Mouse (Mus musculus): ENCODE results near the gene Zfp60. TPM values are rescaled to one million over a fixed set of nuclear protein-coding genes. Genes with fewer than 3 reads are reported as not detected.
A peak's percentile ranks its signal among the peaks of the same experiment; 100 is the strongest.

The Zfp60 gene
- 24.3 and 25.0 TPM in 2 replicates for polyA plus RNA-seq (2015; fragmentation: Nextera tagmentation; extraction: Ambion mirVana)

- Histone ChIP-seq H3K4me1 (replicated peaks) (0 out of 2 replicates have a peak, but pooled peaks cover 7% of the 10 kb centered on the region), H3K9me3 (no peaks in the 10 kb centered on the region), H3K27ac (peak within 1 kb of the TSS; percentile 93), H3K27me3 (replicated peaks) (no peaks in the 10 kb centered on the region), H3K9ac (peak within 1 kb of the TSS; percentile 80), H3K4me2 (replicated peaks) (peak within 1 kb of the TSS; percentile 60), H3K36me3 (no peaks in the 10 kb centered on the region), H3K4me3 (replicated peaks) (peak within 1 kb of the TSS; percentile 70)
- under 1% methylated on average over 35 of the region's 35 CpGs for WGBS
- ATAC-seq = peak; percentile 97
These were observed at the start of gene Zfp60 for GRCm38 (mm10) chr7:27731281-27731883. Gene Zfp60 (plus strand): TSS chr7:27731389.

GRCm38 (mm10) chr7:27683218-27683617 is 48.0 kb upstream of the Zfp60 start:
- H3K36me3 ChIP-seq = no peaks in the 10 kb centered on the region
- no peak overlapping the region for H3K9ac ChIP-seq
- no peak overlapping the region for H3K4me3 ChIP-seq (replicated peaks)
- H3K4me2 ChIP-seq (replicated peaks) = no peak overlapping the region
- H3K4me1 ChIP-seq (replicated peaks) = peaks cover 2% of the 10 kb centered on the region
- no peaks in the 10 kb centered on the region for H3K27me3 ChIP-seq (replicated peaks)
- no peak for ATAC-seq
- WGBS = 38% methylated on average over 2 of the region's 2 CpGs
- H3K9me3 ChIP-seq = no peaks in the 10 kb centered on the region
- H3K27ac ChIP-seq = no peak overlapping the region

GRCm38 (mm10) chr7:27685220-27685619 is 46.0 kb upstream of the Zfp60 start:
- no peak overlapping the region for H3K27ac ChIP-seq
- no peak overlapping the region for H3K4me2 ChIP-seq (replicated peaks)
- H3K4me3 ChIP-seq (replicated peaks) = no peak overlapping the region
- H3K9me3 ChIP-seq = no peaks in the 10 kb centered on the region
- H3K4me1 ChIP-seq (replicated peaks) = peaks cover 9% of the 10 kb centered on the region
- no peak overlapping the region for H3K9ac ChIP-seq
- no peaks in the 10 kb centered on the region for H3K27me3 ChIP-seq (replicated peaks)
- H3K36me3 ChIP-seq = no peaks in the 10 kb centered on the region
- ATAC-seq = no peak
- WGBS = 42% methylated on average over 5 of the region's 5 CpGs

GRCm38 (mm10) chr7:27685681-27686080 is 45.5 kb upstream of the Zfp60 start:
- H3K9ac ChIP-seq = no peak overlapping the region
- H3K9me3 ChIP-seq = no peaks in the 10 kb centered on the region
- ATAC-seq = no peak
- H3K4me1 ChIP-seq (replicated peaks) = peaks cover 9% of the 10 kb centered on the region
- 2% methylated on average over 6 of the region's 6 CpGs for WGBS
- no peak overlapping the region for H3K4me3 ChIP-seq (replicated peaks)
- H3K36me3 ChIP-seq = no peaks in the 10 kb centered on the region
- H3K27me3 ChIP-seq (replicated peaks) = no peaks in the 10 kb centered on the region
- no peak overlapping the region for H3K4me2 ChIP-seq (replicated peaks)
- no peak overlapping the region for H3K27ac ChIP-seq

- Histone ChIP-seq H3K4me3 (replicated peaks) (no peak overlapping the region), H3K36me3 (no peaks in the 10 kb centered on the region), H3K9ac (no peak overlapping the region), H3K27ac (no peak overlapping the region), H3K4me1 (replicated peaks) (peaks cover 9% of the 10 kb centered on the region), H3K9me3 (no peaks in the 10 kb centered on the region), H3K4me2 (replicated peaks) (no peak overlapping the region), H3K27me3 (replicated peaks) (no peaks in the 10 kb centered on the region)
- ATAC-seq = no peak
- WGBS = 88% methylated on average over 1 of the region's 1 CpGs
These were observed 44.1 kb upstream of the Zfp60 start for GRCm38 (mm10) chr7:27687043-27687442.

GRCm38 (mm10) chr7:27687836-27688235 is 43.4 kb upstream of the Zfp60 start:
- H3K9ac ChIP-seq = no peak overlapping the region
- ATAC-seq = no peak
- 65% methylated on average over 3 of the region's 3 CpGs for WGBS

GRCm38 (mm10) chr7:27688246-27688788 is 42.9 kb upstream of the Zfp60 start:
- Histone ChIP-seq H3K27ac (peak overlapping the region; percentile 52; the same call in 1 of the 2 replicates), H3K4me2 (replicated peaks) (peak overlapping the region; percentile 69), H3K4me1 (replicated peaks) (peaks cover 9% of the 10 kb centered on the region), H3K9me3 (no peaks in the 10 kb centered on the region), H3K36me3 (no peaks in the 10 kb centered on the region), H3K9ac (peak overlapping the region; percentile 60), H3K27me3 (replicated peaks) (no peaks in the 10 kb centered on the region), H3K4me3 (replicated peaks) (peak overlapping the region; percentile 45)
- ATAC-seq = no peak
- WGBS = 35% methylated on average over 14 of the region's 14 CpGs

More at GRCm38 (mm10) chr7:27687836-27688235, 43.4 kb upstream of the Zfp60 start:
- peak overlapping the region; percentile 69 for H3K4me2 ChIP-seq (replicated peaks)
- no peaks in the 10 kb centered on the region for H3K27me3 ChIP-seq (replicated peaks)
- H3K4me1 ChIP-seq (replicated peaks) = peaks cover 9% of the 10 kb centered on the region
- no peak overlapping the region for H3K27ac ChIP-seq
- no peaks in the 10 kb centered on the region for H3K36me3 ChIP-seq
- H3K9me3 ChIP-seq = no peaks in the 10 kb centered on the region
- no peak overlapping the region; the same call in 1 of the 2 replicates for H3K4me3 ChIP-seq (replicated peaks)

GRCm38 (mm10) chr7:27688815-27689612 is 42.2 kb upstream of the Zfp60 start, which contains the start of gene Zfp607b:
Gene Zfp607b (plus strand): TSS chr7:27689340.
- H3K4me3 ChIP-seq (replicated peaks) = peak within 1 kb of the TSS; percentile 45
- no peaks in the 10 kb centered on the region for H3K9me3 ChIP-seq
- ATAC-seq = peak; percentile 99
- peak within 1 kb of the TSS; percentile 60 for H3K9ac ChIP-seq
- peak within 1 kb of the TSS; percentile 69 for H3K4me2 ChIP-seq (replicated peaks)
- H3K27ac ChIP-seq = peak within 1 kb of the TSS; percentile 52
- 2% methylated on average over 19 of the region's 19 CpGs for WGBS
- H3K27me3 ChIP-seq (replicated peaks) = no peaks in the 10 kb centered on the region
- H3K4me1 ChIP-seq (replicated peaks) = peaks cover 9% of the 10 kb centered on the region
- H3K36me3 ChIP-seq = no peaks in the 10 kb centered on the region

- H3K9ac ChIP-seq = no peak overlapping the region
- H3K27ac ChIP-seq = no peak overlapping the region
- 49% methylated on average over 5 of the region's 5 CpGs for WGBS
- H3K4me1 ChIP-seq (replicated peaks) = peaks cover 9% of the 10 kb centered on the region
- H3K36me3 ChIP-seq = no peaks in the 10 kb centered on the region
- no peaks in the 10 kb centered on the region for H3K9me3 ChIP-seq
- ATAC-seq = no peak
- no peaks in the 10 kb centered on the region for H3K27me3 ChIP-seq (replicated peaks)
- H3K4me3 ChIP-seq (replicated peaks) = no peak overlapping the region
- H3K4me2 ChIP-seq (replicated peaks) = no peak overlapping the region
These were observed 40.1 kb upstream of the Zfp60 start for GRCm38 (mm10) chr7:27691076-27691475.

- Histone ChIP-seq H3K4me3 (replicated peaks) (no peak overlapping the region), H3K9ac (no peak overlapping the region), H3K4me2 (replicated peaks) (no peak overlapping the region), H3K27ac (no peak overlapping the region), H3K4me1 (replicated peaks) (no peaks in the 10 kb centered on the region), H3K27me3 (replicated peaks) (no peaks in the 10 kb centered on the region), H3K9me3 (no peaks in the 10 kb centered on the region), H3K36me3 (no peaks in the 10 kb centered on the region)
- ATAC-seq = no peak
- WGBS = 56% methylated on average over 3 of the region's 3 CpGs
These were observed 34.5 kb upstream of the Zfp60 start for GRCm38 (mm10) chr7:27696711-27697110.

GRCm38 (mm10) chr7:27710402-27710801 is 20.8 kb upstream of the Zfp60 start:
- no peaks in the 10 kb centered on the region for H3K4me1 ChIP-seq (replicated peaks)
- no peak overlapping the region for H3K9ac ChIP-seq
- H3K27ac ChIP-seq = no peak overlapping the region
- ATAC-seq = no peak
- H3K4me3 ChIP-seq (replicated peaks) = no peak overlapping the region
- H3K4me2 ChIP-seq (replicated peaks) = no peak overlapping the region
- 85% methylated on average over 7 of the region's 7 CpGs for WGBS
- H3K9me3 ChIP-seq = no peaks in the 10 kb centered on the region
- H3K36me3 ChIP-seq = no peaks in the 10 kb centered on the region
- H3K27me3 ChIP-seq (replicated peaks) = no peaks in the 10 kb centered on the region

- ATAC-seq = no peak
- H3K36me3 ChIP-seq = no peaks in the 10 kb centered on the region
- WGBS = 92% methylated on average over 8 of the region's 8 CpGs
These were observed 9.2 kb upstream of the Zfp60 start for GRCm38 (mm10) chr7:27721951-27722350.

More at GRCm38 (mm10) chr7:27721951-27722350, 9.2 kb upstream of the Zfp60 start:
- Histone ChIP-seq H3K9ac (no peak overlapping the region), H3K4me2 (replicated peaks) (no peak overlapping the region), H3K4me1 (replicated peaks) (no peaks in the 10 kb centered on the region), H3K27me3 (replicated peaks) (no peaks in the 10 kb centered on the region), H3K4me3 (replicated peaks) (no peak overlapping the region), H3K27ac (no peak overlapping the region), H3K9me3 (no peaks in the 10 kb centered on the region)

Data from intestine, embryonic 15.5 days (tissue).